Mouse (Mus musculus) cortical plate, adult 2 months (tissue): ENCODE data around the gene Lrrc32.

Source experiments
- CTCF ChIP-seq: fragments of 200-500 bp; IDR thresholded peaks from 2 replicates; pipeline ENCODE4 v1.5.1; 2011; ENCODE audit warnings: mild to moderate bottlenecking, control low read depth, low read length; ENCODE audit not compliant: insufficient read depth; ENCODE audit errors: extremely low read depth
- POLR2A ChIP-seq: fragments of 200-500 bp; IDR thresholded peaks from 2 replicates; pipeline ENCODE4 v1.6.1; 2011; ENCODE audit warnings: mild to moderate bottlenecking, low read length, control low read depth; ENCODE audit not compliant: insufficient read depth; ENCODE audit errors: extremely low read depth

DNA sequence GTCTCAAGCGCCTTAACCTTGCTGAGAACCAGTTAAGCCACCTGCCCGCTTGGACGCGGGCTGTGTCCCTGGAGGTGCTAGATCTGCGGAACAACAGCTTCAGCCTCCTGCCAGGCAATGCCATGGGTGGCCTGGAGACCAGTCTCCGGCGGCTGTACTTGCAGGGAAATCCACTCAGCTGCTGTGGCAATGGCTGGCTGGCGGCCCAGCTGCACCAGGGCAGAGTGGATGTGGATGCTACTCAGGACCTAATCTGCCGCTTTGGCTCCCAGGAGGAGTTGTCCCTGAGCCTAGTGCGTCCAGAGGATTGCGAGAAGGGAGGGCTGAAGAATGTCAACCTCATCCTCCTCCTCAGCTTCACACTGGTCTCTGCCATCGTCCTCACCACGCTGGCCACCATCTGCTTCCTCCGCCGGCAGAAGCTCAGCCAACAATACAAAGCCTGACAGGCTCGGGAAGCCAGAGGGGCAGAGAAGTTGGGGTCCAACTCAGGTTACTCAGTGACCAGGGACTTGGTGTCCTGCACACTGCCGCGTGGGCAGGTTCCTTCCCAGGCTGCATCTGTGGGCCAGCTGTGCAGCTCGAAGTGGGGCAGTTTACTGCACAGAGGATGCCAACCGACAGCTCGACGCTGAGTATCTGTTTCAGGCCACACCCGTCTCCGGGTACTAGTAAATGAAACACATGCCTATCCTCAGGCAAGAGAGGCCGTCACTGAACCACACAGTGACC, 10.6 kb downstream of the Lrrc32 start:
- TF ChIP-seq CTCF = no peak
- TF ChIP-seq POLR2A = no peak
